Mouse (Mus musculus): ENCODE data around the gene Bnipl. TPM values are rescaled to one million over a fixed set of nuclear protein-coding genes. Genes with fewer than 3 reads are reported as not detected.

Bnipl gene
- polyA plus RNA-seq, 1 experiment, result 0.61 TPM

- Histone ChIP-seq H3K4me3 (ENCODE audit: insufficient read depth, low read length) (no peak overlapping the region), H3K4me1 (ENCODE audit: control insufficient read depth, insufficient read depth, low read length) (peaks cover 3% of the 10 kb centered on the region; the same call in 1 of the 2 replicates), H3K27ac (ENCODE audit: insufficient read depth, low read length) (no peak overlapping the region)
- no peak for TF ChIP-seq POLR2A (IDR thresholded peaks at IDR 0.05; ENCODE audit: extremely low read depth, insufficient read depth, low read length)
- no peak for TF ChIP-seq CTCF (IDR thresholded peaks at IDR 0.05; ENCODE audit: extremely low read depth, insufficient read depth, low read length)
These were observed 18.8 kb upstream of the Bnipl start for GRCm38 (mm10) chr3:95269789-95270188.

- no peak overlapping the region for H3K27ac ChIP-seq (ENCODE audit: insufficient read depth, low read length)
These were observed 16.9 kb upstream of the Bnipl start for GRCm38 (mm10) chr3:95267855-95268254.

GRCm38 (mm10) chr3:95266052-95266451 is 15.1 kb upstream of the Bnipl start:
- H3K27ac ChIP-seq (ENCODE audit: insufficient read depth, low read length), result no peak overlapping the region
- H3K4me3 ChIP-seq (ENCODE audit: insufficient read depth, low read length), result no peak overlapping the region
- peaks cover 7% of the 10 kb centered on the region; the same call in 1 of the 2 replicates for H3K4me1 ChIP-seq (ENCODE audit: control insufficient read depth, insufficient read depth, low read length)
- no peak for TF ChIP-seq POLR2A (IDR thresholded peaks at IDR 0.05; ENCODE audit: extremely low read depth, insufficient read depth, low read length)
- TF ChIP-seq CTCF (IDR thresholded peaks at IDR 0.05; ENCODE audit: extremely low read depth, insufficient read depth, low read length), result no peak

More at GRCm38 (mm10) chr3:95267855-95268254, 16.9 kb upstream of the Bnipl start:
- peaks cover 7% of the 10 kb centered on the region; the same call in 1 of the 2 replicates for H3K4me1 ChIP-seq (ENCODE audit: control insufficient read depth, insufficient read depth, low read length)
- no peak overlapping the region for H3K4me3 ChIP-seq (ENCODE audit: insufficient read depth, low read length)
- TF ChIP-seq POLR2A (IDR thresholded peaks at IDR 0.05; ENCODE audit: extremely low read depth, insufficient read depth, low read length), result no peak
- no peak for TF ChIP-seq CTCF (IDR thresholded peaks at IDR 0.05; ENCODE audit: extremely low read depth, insufficient read depth, low read length)

GRCm38 (mm10) chr3:95264724-95265123 is 13.7 kb upstream of the Bnipl start:
- H3K4me1 ChIP-seq (ENCODE audit: control insufficient read depth, insufficient read depth, low read length), result peaks cover 7% of the 10 kb centered on the region; the same call in 1 of the 2 replicates
- H3K4me3 ChIP-seq (ENCODE audit: insufficient read depth, low read length), result no peak overlapping the region
- H3K27ac ChIP-seq (ENCODE audit: insufficient read depth, low read length), result no peak overlapping the region
- TF ChIP-seq POLR2A (IDR thresholded peaks at IDR 0.05; ENCODE audit: extremely low read depth, insufficient read depth, low read length), result no peak
- no peak for TF ChIP-seq CTCF (IDR thresholded peaks at IDR 0.05; ENCODE audit: extremely low read depth, insufficient read depth, low read length)

- peaks cover 7% of the 10 kb centered on the region; the same call in 1 of the 2 replicates for H3K4me1 ChIP-seq (ENCODE audit: control insufficient read depth, insufficient read depth, low read length)
- no peak overlapping the region for H3K27ac ChIP-seq (ENCODE audit: insufficient read depth, low read length)
- TF ChIP-seq POLR2A (IDR thresholded peaks at IDR 0.05; ENCODE audit: extremely low read depth, insufficient read depth, low read length), result no peak
- TF ChIP-seq CTCF (IDR thresholded peaks at IDR 0.05; ENCODE audit: extremely low read depth, insufficient read depth, low read length), result peak; percentile 69
- no peak overlapping the region for H3K4me3 ChIP-seq (ENCODE audit: insufficient read depth, low read length)
These were observed 12.2 kb upstream of the Bnipl start for GRCm38 (mm10) chr3:95263089-95263739.

- TF ChIP-seq POLR2A (IDR thresholded peaks at IDR 0.05; ENCODE audit: extremely low read depth, insufficient read depth, low read length) (no peak), CTCF (IDR thresholded peaks at IDR 0.05; ENCODE audit: extremely low read depth, insufficient read depth, low read length) (no peak)
- Histone ChIP-seq H3K4me3 (ENCODE audit: insufficient read depth, low read length) (no peak overlapping the region), H3K27ac (ENCODE audit: insufficient read depth, low read length) (no peak overlapping the region), H3K4me1 (ENCODE audit: control insufficient read depth, insufficient read depth, low read length) (peaks cover 7% of the 10 kb centered on the region; the same call in 1 of the 2 replicates)
These were observed 11.0 kb upstream of the Bnipl start for GRCm38 (mm10) chr3:95261975-95262374.

- no peak overlapping the region for H3K4me3 ChIP-seq (ENCODE audit: insufficient read depth, low read length)
- TF ChIP-seq CTCF (IDR thresholded peaks at IDR 0.05; ENCODE audit: extremely low read depth, insufficient read depth, low read length) (no peak), POLR2A (IDR thresholded peaks at IDR 0.05; ENCODE audit: extremely low read depth, insufficient read depth, low read length) (no peak)
- H3K4me1 ChIP-seq (ENCODE audit: control insufficient read depth, insufficient read depth, low read length), result no peaks in the 10 kb centered on the region
- no peak overlapping the region for H3K27ac ChIP-seq (ENCODE audit: insufficient read depth, low read length)
These were observed 5.9 kb upstream of the Bnipl start for GRCm38 (mm10) chr3:95256931-95257330.

GRCm38 (mm10) chr3:95250361-95250760 is 632 bp downstream of the Bnipl start:
- no peak overlapping the region for H3K4me3 ChIP-seq (ENCODE audit: insufficient read depth, low read length)
- H3K4me1 ChIP-seq (ENCODE audit: control insufficient read depth, insufficient read depth, low read length), result no peaks in the 10 kb centered on the region; the same call in 1 of the 2 replicates
- no peak overlapping the region for H3K27ac ChIP-seq (ENCODE audit: insufficient read depth, low read length)
- TF ChIP-seq CTCF (IDR thresholded peaks at IDR 0.05; ENCODE audit: extremely low read depth, insufficient read depth, low read length), result no peak
- TF ChIP-seq POLR2A (IDR thresholded peaks at IDR 0.05; ENCODE audit: extremely low read depth, insufficient read depth, low read length), result no peak

GRCm38 (mm10) chr3:95247660-95248336 is 3.2 kb downstream of the Bnipl start:
- Histone ChIP-seq H3K27ac (ENCODE audit: insufficient read depth, low read length) (no peak overlapping the region), H3K4me3 (ENCODE audit: insufficient read depth, low read length) (no peak overlapping the region), H3K4me1 (ENCODE audit: control insufficient read depth, insufficient read depth, low read length) (no peaks in the 10 kb centered on the region; the same call in 1 of the 2 replicates)
- TF ChIP-seq CTCF (IDR thresholded peaks at IDR 0.05; ENCODE audit: extremely low read depth, insufficient read depth, low read length) (no peak), POLR2A (IDR thresholded peaks at IDR 0.05; ENCODE audit: extremely low read depth, insufficient read depth, low read length) (no peak)
